Mouse (Mus musculus): ENCODE measurements around the gene Arpp21.

The Arpp21 gene

GRCm38 (mm10) chr9:112231383-112231782, 4.4 kb downstream of the Arpp21 start:
- in situ Hi-C loops (cut with MboI), result no loop called here

GRCm38 (mm10) chr9:112230716-112231361, 4.9 kb downstream of the Arpp21 start:
- in situ Hi-C loops (cut with MboI), result no loop called here

DNA sequence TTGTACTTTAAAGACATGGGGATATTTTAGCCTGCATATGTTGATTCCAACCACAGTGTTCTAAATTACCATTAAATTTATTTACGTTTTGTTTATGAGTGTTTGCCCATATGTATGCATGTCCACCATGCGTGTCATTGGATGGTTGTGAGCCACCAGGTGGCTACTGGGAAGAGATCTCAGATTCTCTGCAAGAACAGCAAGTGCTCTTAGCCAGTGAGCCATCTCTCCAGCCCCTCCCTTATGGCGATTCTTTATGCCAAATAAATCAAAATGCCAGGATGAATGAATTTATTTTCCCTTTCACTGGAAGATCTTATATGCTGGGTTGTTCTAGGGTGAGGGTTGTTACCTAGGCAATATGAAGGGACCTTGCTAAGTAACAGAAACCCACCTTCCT, 7.3 kb downstream of the Arpp21 start:
- in situ Hi-C loops (cut with MboI), result no loop called here

- in situ Hi-C loops (cut with MboI), result no loop called here
Observed at GRCm38 (mm10) chr9:112227174-112227573, 8.6 kb downstream of the Arpp21 start.

DNA sequence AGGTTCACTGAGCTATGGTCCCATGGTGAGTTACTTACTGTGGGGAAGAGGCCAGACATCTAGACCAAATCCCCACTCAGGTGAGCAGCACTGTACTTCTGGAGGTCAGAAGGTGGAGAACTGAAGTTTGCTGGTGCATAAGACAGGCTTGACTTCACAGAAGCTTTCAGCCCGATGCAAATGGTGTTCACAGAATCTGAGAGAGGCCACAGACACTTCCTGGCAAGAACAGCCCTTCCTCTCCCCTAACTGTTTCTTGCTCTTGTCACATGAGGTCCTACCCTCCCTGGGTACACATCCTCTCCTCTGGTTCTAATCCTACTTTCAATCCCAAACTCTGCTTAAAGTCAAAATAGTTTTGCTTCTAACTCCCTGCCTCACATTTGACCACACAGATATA, 9.2 kb downstream of the Arpp21 start:
- in situ Hi-C loops (cut with MboI), result no loop called here

- in situ Hi-C loops (cut with MboI), result no loop called here
Observed at GRCm38 (mm10) chr9:112225046-112225445, 10.7 kb downstream of the Arpp21 start.

DNA sequence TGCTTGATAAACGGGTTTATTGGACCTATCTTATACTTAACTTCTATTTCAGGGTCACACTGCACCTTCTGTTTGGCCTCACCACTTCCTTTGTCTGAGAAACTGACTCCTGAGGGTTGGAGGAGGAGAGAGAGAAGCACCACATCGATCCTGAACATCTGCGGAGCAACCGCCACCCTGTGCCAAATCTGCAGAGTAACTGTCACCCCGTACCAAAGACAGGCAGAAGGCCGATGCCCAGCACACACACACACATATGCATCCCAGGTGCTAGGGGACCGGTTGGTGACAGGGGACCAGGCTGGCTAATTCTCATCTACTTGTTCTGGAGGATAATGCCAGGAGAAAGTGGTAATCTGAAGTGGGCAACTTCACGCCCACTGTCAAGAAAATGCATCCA, 16.4 kb downstream of the Arpp21 start:
- in situ Hi-C loops (cut with MboI), result no loop called here

- in situ Hi-C loops (cut with MboI), result no loop called here
Observed at GRCm38 (mm10) chr9:112218237-112218636, 17.5 kb downstream of the Arpp21 start.

- in situ Hi-C loops (cut with MboI), result no loop called here
Observed at GRCm38 (mm10) chr9:112217161-112217560, 18.6 kb downstream of the Arpp21 start.

GRCm38 (mm10) chr9:112215030-112215806, 20.5 kb downstream of the Arpp21 start:
- in situ Hi-C loops (cut with MboI), result no loop called here

- in situ Hi-C loops (cut with MboI), result no loop called here
Observed at GRCm38 (mm10) chr9:112213411-112214255, 22.1 kb downstream of the Arpp21 start.

GRCm38 (mm10) chr9:112209803-112210202, 25.9 kb downstream of the Arpp21 start:
- in situ Hi-C loops (cut with MboI), result no loop called here

- in situ Hi-C loops (cut with MboI), result no loop called here
Observed at GRCm38 (mm10) chr9:112207767-112208166, 28.0 kb downstream of the Arpp21 start.

GRCm38 (mm10) chr9:112198296-112198695, 37.4 kb downstream of the Arpp21 start:
- in situ Hi-C loops (cut with MboI), result no loop called here

GRCm38 (mm10) chr9:112194049-112194448, 41.7 kb downstream of the Arpp21 start:
- in situ Hi-C loops (cut with MboI), result no loop called here

DNA sequence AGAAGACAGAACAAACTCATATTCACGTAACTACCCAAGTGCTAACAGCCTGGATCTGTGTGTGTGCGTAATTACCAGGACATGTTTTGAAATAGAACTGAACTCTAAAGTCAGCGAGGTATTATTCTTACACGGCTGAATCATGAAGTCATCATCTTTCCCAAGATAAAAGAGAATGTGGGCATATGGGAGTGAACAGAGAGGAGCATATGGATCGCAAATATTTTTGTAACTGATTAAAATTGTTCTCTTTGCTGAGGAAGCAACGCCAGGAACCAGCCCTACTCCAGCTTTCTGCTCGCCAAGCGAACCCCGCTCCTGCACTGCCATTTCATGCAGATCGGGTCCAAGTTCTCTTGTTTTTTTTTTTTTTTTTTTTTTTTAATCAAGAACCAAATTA, 46.3 kb downstream of the Arpp21 start:
- in situ Hi-C loops (cut with MboI), result no loop called here

GRCm38 (mm10) chr9:112188358-112188893, 47.3 kb downstream of the Arpp21 start:
- in situ Hi-C loops (cut with MboI), result no loop called here

DNA sequence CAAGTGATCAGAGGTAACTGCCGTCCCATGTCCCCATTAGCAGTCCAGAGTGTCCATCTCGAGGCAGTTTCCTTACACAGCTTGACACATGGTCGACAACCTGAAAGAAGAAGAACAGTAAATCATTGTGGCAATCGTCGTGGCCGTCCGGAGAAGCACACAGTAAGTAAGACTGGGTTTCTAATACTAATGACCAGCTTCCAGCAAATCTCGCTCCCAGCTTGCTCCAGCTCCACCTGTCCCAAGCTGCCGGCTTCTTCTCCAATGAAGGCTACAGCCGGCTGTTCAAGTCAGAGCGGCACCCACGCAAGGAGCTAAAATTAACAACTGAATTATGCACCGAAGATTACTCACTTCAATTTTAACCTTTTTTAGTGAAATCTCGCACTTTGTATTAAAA, 48.1 kb downstream of the Arpp21 start:
- in situ Hi-C loops (cut with MboI), result no loop called here

DNA sequence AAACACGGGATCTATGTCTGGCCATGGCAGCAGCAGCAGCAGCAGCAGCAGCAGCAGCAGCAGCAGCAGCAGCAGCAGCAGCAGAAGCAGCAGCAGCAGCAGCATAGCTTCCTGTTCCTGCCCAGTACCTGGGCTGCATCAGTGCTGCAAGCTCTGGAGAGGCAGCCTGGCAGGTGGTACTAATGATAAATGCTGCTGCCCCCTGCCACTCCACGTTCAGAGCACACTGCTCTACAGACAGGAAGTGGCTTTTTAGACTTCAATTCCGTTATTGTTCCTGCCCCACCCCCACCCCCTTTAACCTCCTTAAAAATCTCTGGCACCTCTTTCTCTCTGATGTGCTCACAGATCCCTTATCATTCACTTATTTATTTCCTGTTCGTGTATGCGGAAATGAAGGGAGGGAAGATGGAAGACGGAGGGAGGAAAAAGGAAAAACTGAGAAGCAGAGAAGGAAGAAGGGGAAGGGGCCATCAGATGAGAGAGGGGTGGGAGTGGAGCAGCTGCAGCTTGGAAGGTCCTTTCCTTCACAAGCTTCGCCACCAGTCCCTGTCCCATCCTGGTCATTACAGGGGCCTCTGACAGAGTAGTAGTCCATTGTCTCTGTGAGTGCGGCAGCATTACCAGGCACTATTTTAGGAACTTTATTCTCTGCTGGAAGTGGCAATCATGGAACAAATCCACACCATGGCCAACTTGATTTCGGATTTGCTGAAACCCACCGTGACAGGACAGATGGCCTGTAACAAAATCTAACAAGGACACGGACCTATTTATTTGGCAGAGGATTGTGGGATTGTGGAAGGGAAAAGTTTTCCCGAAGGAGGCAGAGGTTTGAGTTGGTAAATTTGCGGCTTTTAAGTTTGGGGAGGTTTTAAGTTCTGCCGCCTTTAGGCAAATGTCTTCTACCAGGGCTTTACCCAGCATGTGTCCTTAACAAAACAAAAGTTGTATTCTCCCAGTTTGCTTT, 49.1 kb downstream of the Arpp21 start:
- in situ Hi-C loops (cut with MboI), result no loop called here

DNA sequence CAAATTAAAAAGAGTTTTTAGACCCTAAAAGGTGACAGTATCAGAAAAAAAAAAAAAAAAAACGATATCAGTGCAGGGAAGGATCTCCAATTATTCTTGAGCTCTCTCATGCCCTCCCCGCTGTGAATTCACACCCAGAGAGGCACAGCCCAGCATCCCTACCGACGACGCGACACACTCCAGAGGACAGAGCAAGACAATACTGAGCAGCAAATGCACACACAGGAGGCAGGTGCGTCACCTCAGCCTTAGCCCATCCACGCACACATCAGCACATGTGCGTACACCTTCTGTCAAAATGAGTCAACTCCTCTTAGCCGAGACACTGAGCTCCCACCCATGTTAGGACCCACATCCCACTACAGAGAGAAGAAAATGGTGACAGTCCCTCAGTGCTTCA, 50.0 kb downstream of the Arpp21 start:
- in situ Hi-C loops (cut with MboI), result no loop called here

DNA sequence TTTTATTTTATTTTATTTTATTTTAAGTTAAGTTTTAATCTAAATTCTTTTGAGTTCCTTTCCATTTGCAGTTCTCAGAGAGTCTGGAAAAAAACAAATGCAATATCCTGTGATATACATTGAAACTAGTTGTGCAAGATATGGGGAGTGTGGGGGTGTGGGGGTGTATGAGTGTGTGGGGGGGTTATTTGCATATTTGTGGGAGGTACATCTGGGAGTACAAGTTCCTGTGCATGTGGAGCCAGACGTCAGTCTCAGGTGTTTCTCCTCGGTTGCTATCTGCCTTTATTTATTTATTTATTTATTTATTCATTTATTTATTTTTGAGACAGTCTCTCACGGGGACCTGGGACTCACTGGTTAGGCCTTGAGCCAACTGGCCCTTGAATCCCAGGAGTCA, 53.0 kb downstream of the Arpp21 start:
- in situ Hi-C loops (cut with MboI), result no loop called here
